Mouse (Mus musculus): ENCODE measurements around the gene Anks1b. TPM values are rescaled to one million over a fixed set of nuclear protein-coding genes. Genes with fewer than 3 reads are reported as not detected.
A peak's percentile ranks its signal among the peaks of the same experiment; 100 is the strongest.

The Anks1b gene
- polyA plus RNA-seq (2016; fragmentation: Nextera tagmentation; extraction: Ambion mirVana), result 1.6 and 3.8 TPM in 2 replicates

DNA sequence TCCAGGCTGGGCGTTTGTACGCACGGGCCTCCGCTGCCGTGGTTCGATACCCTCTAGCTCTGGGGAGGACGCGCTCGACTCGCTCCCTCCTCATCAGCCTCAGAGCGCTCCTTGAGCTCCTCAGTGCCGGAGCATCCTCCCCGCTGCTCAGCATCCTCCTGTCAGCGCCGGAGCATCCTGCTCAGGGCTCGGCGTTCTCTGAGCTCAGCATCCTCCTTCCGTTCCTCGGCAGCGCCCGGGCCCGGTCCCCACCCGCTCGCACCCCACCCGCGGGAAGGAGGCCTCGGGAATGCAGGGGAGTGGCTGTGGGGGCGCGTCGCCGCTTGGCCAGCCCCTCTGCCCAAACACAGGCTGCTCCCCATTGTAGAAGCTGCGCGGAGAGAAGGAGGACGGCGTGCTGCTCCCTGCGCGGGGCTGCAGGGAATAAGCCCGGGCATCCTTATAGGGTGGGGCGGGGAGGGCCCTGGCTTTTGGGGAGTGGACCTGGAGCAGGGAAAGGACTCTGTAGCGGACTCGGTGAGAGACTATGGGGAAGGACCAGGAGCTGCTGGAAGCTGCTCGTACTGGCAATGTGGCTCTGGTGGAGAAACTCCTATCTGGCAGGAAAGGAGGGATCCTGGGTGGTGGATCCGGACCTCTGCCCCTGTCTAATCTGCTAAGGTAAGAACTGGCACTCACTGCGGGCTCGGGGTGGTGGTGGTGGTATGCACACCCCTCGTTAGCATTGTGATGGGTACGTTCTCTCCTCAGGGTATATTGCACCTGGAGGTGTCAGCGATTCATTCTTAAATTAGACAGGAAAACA is at the start of gene Anks1b:
Gene Anks1b, plus strand, starts transcription at position 364 of the 805 bp plus-strand sequence.
- H3K27ac ChIP-seq (replicated peaks), result peak within 1 kb of the TSS; percentile 83
- H3K9me3 ChIP-seq (replicated peaks), result no peaks in the 10 kb centered on the region
- peaks cover 19% of the 10 kb centered on the region for H3K4me1 ChIP-seq
- peak within 1 kb of the TSS; percentile 83 for H3K4me3 ChIP-seq
- peak; percentile 79 for DNase-seq (ENCODE audit: low spot score)
- H3K27me3 ChIP-seq (ENCODE audit: low read depth, poor library complexity, severe bottlenecking), result peaks cover 36% of the 10 kb centered on the region
- under 1% methylated on average over 47 of the region's 48 CpGs for WGBS
- H3K36me3 ChIP-seq, result no peaks in the 10 kb centered on the region

DNA sequence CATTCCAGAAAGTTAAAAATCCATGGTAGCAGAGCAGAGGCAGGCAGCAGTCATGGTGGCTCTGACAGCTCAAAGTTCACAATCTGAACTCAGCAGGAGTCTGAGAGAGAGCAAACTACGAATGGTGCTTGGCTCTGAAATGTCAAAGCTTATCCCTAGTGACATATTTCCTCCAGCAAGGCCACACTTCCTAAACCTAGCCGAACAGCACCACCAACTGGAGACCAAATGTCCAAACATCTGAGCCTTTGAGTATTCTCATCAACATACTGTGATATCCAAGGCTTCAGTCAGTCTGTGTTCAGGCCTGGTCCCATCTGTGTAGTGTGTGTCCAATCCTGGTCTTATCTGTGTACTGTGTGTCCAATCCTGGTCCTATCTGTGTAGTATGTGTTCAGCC is 49.4 kb upstream of the Anks1b start:
- Histone ChIP-seq H3K9me3 (replicated peaks) (no peaks in the 10 kb centered on the region), H3K27me3 (ENCODE audit: low read depth, poor library complexity, severe bottlenecking) (no peaks in the 10 kb centered on the region), H3K4me3 (no peak overlapping the region), H3K36me3 (0 out of 2 replicates have a peak, but pooled peaks cover 6% of the 10 kb centered on the region), H3K4me1 (peaks cover 12% of the 10 kb centered on the region), H3K27ac (replicated peaks) (no peak overlapping the region)
- WGBS, result 35% methylated on average over 2 of the region's 2 CpGs
- DNase-seq (ENCODE audit: low spot score), result peak; percentile 26

DNA sequence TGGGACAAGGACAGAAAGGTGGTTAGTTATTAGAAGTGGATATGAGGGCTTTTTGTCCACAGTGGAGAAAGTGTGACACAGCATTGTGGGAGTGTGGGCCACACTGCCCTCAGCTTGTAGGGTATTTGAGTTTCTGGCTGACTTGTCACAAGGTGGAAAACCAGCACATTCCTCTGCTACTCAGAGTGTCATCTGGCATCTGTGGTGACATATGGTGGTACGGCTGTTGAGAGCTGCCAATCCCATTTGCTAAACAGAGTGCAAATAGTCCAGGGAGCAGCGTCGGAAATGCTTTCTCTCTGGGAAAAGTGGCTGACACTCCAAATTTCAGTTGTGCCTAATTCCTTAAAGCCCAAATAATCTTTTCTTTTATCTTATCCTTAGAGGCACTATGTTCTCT is 46.4 kb upstream of the Anks1b start:
- H3K27ac ChIP-seq (replicated peaks), result no peak overlapping the region
- H3K4me1 ChIP-seq, result peaks cover 12% of the 10 kb centered on the region
- no peak overlapping the region for H3K4me3 ChIP-seq
- H3K9me3 ChIP-seq (replicated peaks), result no peaks in the 10 kb centered on the region
- no peaks in the 10 kb centered on the region for H3K36me3 ChIP-seq
- 68% methylated on average over 3 of the region's 3 CpGs for WGBS
- no peak for DNase-seq (ENCODE audit: low spot score)
- H3K27me3 ChIP-seq (ENCODE audit: low read depth, poor library complexity, severe bottlenecking), result no peaks in the 10 kb centered on the region

DNA sequence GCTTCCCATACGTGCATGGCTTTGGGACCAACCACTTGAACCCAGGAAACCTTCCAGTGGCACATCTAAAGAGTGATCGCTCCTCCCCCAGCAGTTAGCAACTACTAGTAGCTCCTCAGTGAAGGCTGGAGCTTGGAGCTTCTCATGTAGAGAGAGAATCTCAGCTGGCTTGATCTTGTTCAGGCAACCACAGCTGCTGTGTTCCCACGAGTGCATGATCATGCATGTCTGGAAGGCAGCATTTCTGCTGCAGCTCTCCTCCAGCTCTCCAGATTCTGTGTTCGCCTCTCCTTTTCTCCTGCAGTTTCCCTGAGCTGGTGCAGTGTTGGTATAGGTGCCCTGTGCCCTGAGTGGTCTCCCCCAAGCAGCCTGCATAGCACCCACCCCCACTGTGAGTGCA is 41.0 kb upstream of the Anks1b start:
- H3K4me3 ChIP-seq, result no peak overlapping the region
- H3K9me3 ChIP-seq (replicated peaks), result no peaks in the 10 kb centered on the region
- peaks cover 10% of the 10 kb centered on the region for H3K4me1 ChIP-seq
- WGBS, result 85% methylated on average over 4 of the region's 4 CpGs
- H3K36me3 ChIP-seq, result no peaks in the 10 kb centered on the region
- H3K27ac ChIP-seq (replicated peaks), result no peak overlapping the region
- no peak for DNase-seq (ENCODE audit: low spot score)
- H3K27me3 ChIP-seq (ENCODE audit: low read depth, poor library complexity, severe bottlenecking), result no peaks in the 10 kb centered on the region

DNA sequence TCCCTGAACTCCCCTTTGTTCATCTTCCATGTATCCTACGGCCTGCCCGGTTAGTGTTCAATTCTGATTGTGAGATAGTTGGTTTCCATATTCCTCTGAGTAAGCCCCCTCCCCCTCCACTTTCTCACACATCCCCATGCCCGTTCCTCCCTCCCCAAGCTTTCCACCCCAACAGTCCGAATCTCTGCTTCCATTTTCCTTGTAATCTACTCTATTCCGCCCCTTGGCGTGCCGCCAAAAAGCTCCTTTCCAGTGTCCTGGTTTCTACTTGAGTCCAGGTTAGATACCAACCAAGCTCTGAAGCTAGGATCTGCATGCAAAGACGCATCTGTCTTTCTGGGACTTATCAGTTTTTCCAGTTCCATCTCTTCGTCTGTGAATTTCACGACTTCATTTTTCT is 40.1 kb upstream of the Anks1b start:
- 86% methylated on average over 10 of the region's 10 CpGs for WGBS

DNA sequence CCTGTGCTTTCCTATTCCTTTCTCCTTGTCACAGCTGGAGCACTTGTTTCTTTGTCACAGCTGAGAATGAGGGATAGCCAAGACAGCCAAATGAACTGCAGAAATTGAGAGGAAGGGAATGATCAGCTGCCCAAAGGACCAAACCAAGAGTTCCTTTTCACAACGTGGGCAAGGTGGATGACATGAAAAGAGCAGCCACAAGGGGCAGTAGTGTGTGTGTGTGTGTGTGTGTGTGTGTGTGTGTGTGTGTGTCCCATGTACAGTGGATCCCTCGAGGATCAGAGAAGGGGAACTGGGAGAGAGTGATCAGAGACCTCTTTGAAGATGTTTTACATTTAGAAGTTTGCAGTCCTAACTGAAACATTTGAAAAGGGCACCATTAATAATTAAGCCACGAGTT is 35.8 kb upstream of the Anks1b start:
- Histone ChIP-seq H3K4me3 (no peak overlapping the region), H3K9me3 (replicated peaks) (no peaks in the 10 kb centered on the region), H3K4me1 (peaks cover 10% of the 10 kb centered on the region), H3K36me3 (no peaks in the 10 kb centered on the region), H3K27ac (replicated peaks) (no peak overlapping the region), H3K27me3 (ENCODE audit: low read depth, poor library complexity, severe bottlenecking) (no peaks in the 10 kb centered on the region)
- no peak for DNase-seq (ENCODE audit: low spot score)
- WGBS, result 50% methylated on average over 3 of the region's 3 CpGs

More for the DNA sequence above, 40.1 kb upstream of the Anks1b start:
- Histone ChIP-seq H3K36me3 (no peaks in the 10 kb centered on the region), H3K27ac (replicated peaks) (no peak overlapping the region), H3K9me3 (replicated peaks) (no peaks in the 10 kb centered on the region), H3K4me3 (no peak overlapping the region), H3K4me1 (peaks cover 10% of the 10 kb centered on the region), H3K27me3 (ENCODE audit: low read depth, poor library complexity, severe bottlenecking) (no peaks in the 10 kb centered on the region)
- DNase-seq (ENCODE audit: low spot score), result no peak

GRCm38 (mm10) chr10:89838834-89839233 is 34.5 kb upstream of the Anks1b start:
- Histone ChIP-seq H3K4me3 (no peak overlapping the region), H3K27me3 (ENCODE audit: low read depth, poor library complexity, severe bottlenecking) (no peaks in the 10 kb centered on the region), H3K36me3 (no peaks in the 10 kb centered on the region), H3K9me3 (replicated peaks) (no peaks in the 10 kb centered on the region), H3K27ac (replicated peaks) (no peak overlapping the region), H3K4me1 (peaks cover 10% of the 10 kb centered on the region)
- 90% methylated on average over 3 of the region's 3 CpGs for WGBS
- no peak for DNase-seq (ENCODE audit: low spot score)

DNA sequence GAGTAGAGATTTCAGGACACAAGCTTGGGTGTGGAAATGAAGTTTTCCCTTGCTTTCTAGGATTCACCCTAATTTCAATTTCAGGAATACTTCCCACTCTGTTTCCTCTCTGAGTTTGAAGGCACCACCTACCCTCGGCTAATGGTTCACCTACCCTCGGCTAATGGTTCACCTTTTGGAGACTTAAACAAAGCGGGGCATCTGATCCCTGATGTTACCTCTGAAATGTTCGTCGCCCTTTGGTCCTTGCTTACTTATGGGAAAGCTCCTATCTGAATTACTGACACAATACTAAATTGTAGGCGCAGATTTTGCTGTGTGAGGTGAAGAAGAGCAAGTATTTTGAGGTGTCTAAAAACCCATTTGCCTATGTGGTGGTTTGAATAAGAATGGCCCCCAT is 22.4 kb upstream of the Anks1b start:
- Histone ChIP-seq H3K4me1 (no peaks in the 10 kb centered on the region), H3K27ac (replicated peaks) (no peak overlapping the region), H3K27me3 (ENCODE audit: low read depth, poor library complexity, severe bottlenecking) (no peaks in the 10 kb centered on the region), H3K4me3 (no peak overlapping the region), H3K9me3 (replicated peaks) (no peaks in the 10 kb centered on the region), H3K36me3 (no peaks in the 10 kb centered on the region)
- DNase-seq (ENCODE audit: low spot score), result no peak
- 93% methylated on average over 6 of the region's 6 CpGs for WGBS

GRCm38 (mm10) chr10:89855251-89855875 is 17.9 kb upstream of the Anks1b start:
- no peaks in the 10 kb centered on the region for H3K4me1 ChIP-seq
- no peak overlapping the region for H3K27ac ChIP-seq (replicated peaks)
- no peak for DNase-seq (ENCODE audit: low spot score)
- no peaks in the 10 kb centered on the region for H3K9me3 ChIP-seq (replicated peaks)
- H3K36me3 ChIP-seq, result no peaks in the 10 kb centered on the region
- no peaks in the 10 kb centered on the region for H3K27me3 ChIP-seq (ENCODE audit: low read depth, poor library complexity, severe bottlenecking)
- H3K4me3 ChIP-seq, result no peak overlapping the region
- WGBS, result 83% methylated on average over 5 of the region's 5 CpGs

GRCm38 (mm10) chr10:89856286-89856685 is 17.0 kb upstream of the Anks1b start:
- 93% methylated on average over 7 of the region's 7 CpGs for WGBS
- no peaks in the 10 kb centered on the region for H3K4me1 ChIP-seq
- no peak overlapping the region for H3K27ac ChIP-seq (replicated peaks)
- no peaks in the 10 kb centered on the region for H3K9me3 ChIP-seq (replicated peaks)
- no peaks in the 10 kb centered on the region for H3K36me3 ChIP-seq
- no peaks in the 10 kb centered on the region for H3K27me3 ChIP-seq (ENCODE audit: low read depth, poor library complexity, severe bottlenecking)
- H3K4me3 ChIP-seq, result no peak overlapping the region
- no peak for DNase-seq (ENCODE audit: low spot score)

DNA sequence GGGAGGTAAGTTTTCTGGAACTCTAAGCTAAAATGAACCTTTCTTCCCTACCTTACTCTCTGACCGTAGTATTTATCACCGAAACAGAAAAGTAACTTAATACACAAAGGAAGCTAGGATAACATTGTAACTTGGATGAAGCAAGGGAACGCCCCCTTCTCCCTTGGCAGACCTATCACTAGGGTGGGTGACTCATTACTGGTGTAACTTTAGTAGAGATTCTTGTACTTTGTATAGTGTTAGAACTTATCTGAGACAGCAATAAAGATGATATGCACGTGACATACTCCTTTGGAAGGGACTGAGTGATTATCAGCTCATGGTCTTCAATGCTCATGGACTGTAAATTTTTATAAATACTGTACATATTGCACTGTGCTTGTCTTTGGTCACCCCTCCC is 5.1 kb upstream of the Anks1b start:
- 90% methylated on average over 4 of the region's 4 CpGs for WGBS
- DNase-seq (ENCODE audit: low spot score), result no peak

DNA sequence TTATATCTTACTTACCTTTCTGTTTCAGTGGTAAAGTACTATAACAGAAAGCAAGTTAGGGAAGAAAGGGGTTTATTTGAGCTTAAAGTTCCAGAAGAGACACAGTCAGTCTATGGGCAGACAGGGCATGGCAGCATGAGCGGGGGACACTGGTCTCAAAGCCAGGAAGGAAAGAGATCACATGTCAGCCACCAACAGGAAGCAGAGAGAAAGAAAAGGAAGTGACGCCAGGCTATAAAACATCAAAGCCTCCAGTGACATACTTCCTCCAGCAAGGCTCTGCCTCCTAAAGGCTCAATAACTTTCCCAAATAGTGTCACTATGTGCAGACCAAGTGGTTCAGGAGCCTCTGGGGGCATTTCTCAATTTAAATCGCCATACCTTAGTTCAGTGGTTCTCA is 4.5 kb upstream of the Anks1b start:
- 79% methylated on average over 3 of the region's 3 CpGs for WGBS
- peaks cover 13% of the 10 kb centered on the region for H3K4me1 ChIP-seq
- DNase-seq (ENCODE audit: low spot score), result no peak
- H3K36me3 ChIP-seq, result no peaks in the 10 kb centered on the region
- peaks cover 21% of the 10 kb centered on the region for H3K27me3 ChIP-seq (ENCODE audit: low read depth, poor library complexity, severe bottlenecking)
- H3K4me3 ChIP-seq, result no peak overlapping the region
- no peak overlapping the region for H3K27ac ChIP-seq (replicated peaks)
- H3K9me3 ChIP-seq (replicated peaks), result no peaks in the 10 kb centered on the region

More for the DNA sequence above, 5.1 kb upstream of the Anks1b start:
- no peak overlapping the region for H3K4me3 ChIP-seq
- no peak overlapping the region for H3K27ac ChIP-seq (replicated peaks)
- H3K9me3 ChIP-seq (replicated peaks), result no peaks in the 10 kb centered on the region
- H3K4me1 ChIP-seq, result peaks cover 6% of the 10 kb centered on the region
- no peaks in the 10 kb centered on the region for H3K36me3 ChIP-seq
- H3K27me3 ChIP-seq (ENCODE audit: low read depth, poor library complexity, severe bottlenecking), result peaks cover 15% of the 10 kb centered on the region

DNA sequence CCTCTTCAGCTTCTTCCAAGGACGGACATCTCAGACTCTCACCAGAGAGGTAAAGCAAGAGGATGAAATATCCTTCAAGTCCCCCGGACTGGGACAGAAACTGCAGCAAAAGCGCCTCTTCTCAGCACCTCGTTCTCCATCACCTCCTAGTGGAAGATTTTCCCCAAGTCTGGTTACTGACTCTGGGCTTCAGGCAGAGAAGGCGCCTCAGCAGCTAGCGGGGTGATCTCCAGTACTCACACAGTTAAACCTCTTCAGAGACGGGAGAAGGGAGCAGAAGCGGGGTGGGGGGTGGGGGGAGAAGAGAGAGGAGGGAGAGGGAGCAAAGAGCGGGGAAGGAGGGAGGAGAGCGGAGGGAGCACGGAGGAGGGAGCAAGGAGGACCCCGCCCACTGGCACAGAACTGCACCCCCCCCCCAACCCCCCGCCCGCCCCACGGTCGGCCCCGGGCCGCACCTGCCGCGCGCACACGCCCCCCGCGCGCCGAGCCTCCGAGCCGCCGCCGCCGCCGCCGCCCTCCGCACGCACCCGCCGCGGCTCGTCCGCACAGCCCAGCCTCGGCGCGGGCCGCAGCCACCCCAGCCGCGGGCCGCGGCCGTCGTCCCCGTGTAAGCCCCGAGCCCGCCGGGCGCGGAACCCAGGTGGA is 686 bp upstream of the Anks1b start:
- DNase-seq (ENCODE audit: low spot score), result peak; percentile 67
- Histone ChIP-seq H3K4me1 (peaks cover 19% of the 10 kb centered on the region), H3K4me3 (peak overlapping the region; percentile 83), H3K9me3 (replicated peaks) (no peaks in the 10 kb centered on the region), H3K36me3 (no peaks in the 10 kb centered on the region), H3K27me3 (ENCODE audit: low read depth, poor library complexity, severe bottlenecking) (peaks cover 36% of the 10 kb centered on the region), H3K27ac (replicated peaks) (peak overlapping the region; percentile 83)
- WGBS, result 7% methylated on average over 28 of the region's 56 CpGs

All from midbrain, embryonic 10.5 days (tissue).